Mouse (Mus musculus) monocyte, adult 2 months (primary cell): ENCODE measurements around the gene Rnf38.
A peak's percentile ranks its signal among the peaks of the same experiment; 100 is the strongest.

ENCODE experiments used
- DNase-seq, 2 experiments: peaks; one replicate each; pipeline ENCODE4 v3.0.0; 2022; ENCODE audit warnings: low spot score in 2 of 2, low read depth in 1 of 2

The Rnf38 gene

GRCm38 (mm10) chr4:44233713-44234003 is at the start of gene Rnf38:
TSS of gene Rnf38 (minus strand) at chr4:44233789.
- DNase-seq = no peak

GRCm38 (mm10) chr4:44281597-44282265 is 48.1 kb upstream of the Rnf38 start:
- no peak for DNase-seq

GRCm38 (mm10) chr4:44271134-44271533 is 37.5 kb upstream of the Rnf38 start:
- DNase-seq = no peak

GRCm38 (mm10) chr4:44269376-44269817 is 35.8 kb upstream of the Rnf38 start:
- DNase-seq = no peak

- no peak for DNase-seq
These were observed 33.8 kb upstream of the Rnf38 start for GRCm38 (mm10) chr4:44267437-44267836.

- DNase-seq = no peak
These were observed 31.9 kb upstream of the Rnf38 start for GRCm38 (mm10) chr4:44265500-44265899.

GRCm38 (mm10) chr4:44260244-44260643 is 26.7 kb upstream of the Rnf38 start:
- peak in 1 of 2 experiments; percentile 3 for DNase-seq

GRCm38 (mm10) chr4:44259126-44259525 is 25.5 kb upstream of the Rnf38 start:
- DNase-seq = no peak

GRCm38 (mm10) chr4:44254579-44254978 is 21.0 kb upstream of the Rnf38 start:
- DNase-seq = no peak

GRCm38 (mm10) chr4:44253191-44253590 is 19.6 kb upstream of the Rnf38 start:
- no peak for DNase-seq

- no peak for DNase-seq
These were observed 18.7 kb upstream of the Rnf38 start for GRCm38 (mm10) chr4:44251966-44252916.

- DNase-seq = no peak
These were observed 17.9 kb upstream of the Rnf38 start for GRCm38 (mm10) chr4:44251521-44251920.

GRCm38 (mm10) chr4:44249705-44250104 is 16.1 kb upstream of the Rnf38 start:
- no peak for DNase-seq

- no peak for DNase-seq
These were observed 13.7 kb upstream of the Rnf38 start for GRCm38 (mm10) chr4:44247051-44247939.

GRCm38 (mm10) chr4:44246285-44246684 is 12.7 kb upstream of the Rnf38 start:
- no peak for DNase-seq

- no peak for DNase-seq
These were observed 8.0 kb upstream of the Rnf38 start for GRCm38 (mm10) chr4:44241638-44242037.

GRCm38 (mm10) chr4:44235946-44236345 is 2.4 kb upstream of the Rnf38 start:
- DNase-seq = no peak

- peak; percentile 52 to 73 for DNase-seq
These were observed 646 bp upstream of the Rnf38 start for GRCm38 (mm10) chr4:44234004-44234866.

GRCm38 (mm10) chr4:44232771-44233712 is 547 bp downstream of the Rnf38 start:
- DNase-seq = peak; percentile 6 to 19
